Mouse (Mus musculus) hindbrain, embryonic 13.5 days (tissue): Measurements from ENCODE around the gene Ctdspl. TPM values are rescaled to one million over a fixed set of nuclear protein-coding genes. Genes with fewer than 3 reads are reported as not detected.
A peak's percentile ranks its signal among the peaks of the same experiment; 100 is the strongest.

ENCODE experiments used
- ATAC-seq: fragments of 200-750 bp; cut with Nextera tagmentation; 2 replicates; pipeline ENCODE4 v1.8.0; 2017; ENCODE audit warnings: moderate TSS enrichment; ENCODE audit not compliant: low FRiP score
- H3K27ac ChIP-seq: fragments of 300-500 bp; sonication (generic); 2 replicates; pipeline ENCODE4 v1.5.1; 2015; ENCODE audit warnings: inconsistent platforms, mild to moderate bottlenecking, moderate library complexity
- H3K27me3 ChIP-seq: fragments of 300-500 bp; sonication (generic); 2 replicates; pipeline ENCODE4 v1.6.1; 2015; ENCODE audit warnings: mild to moderate bottlenecking, inconsistent platforms
- H3K36me3 ChIP-seq: fragments of 300-500 bp; sonication (generic); 2 replicates; pipeline ENCODE4 v1.6.1; 2015; ENCODE audit warnings: mild to moderate bottlenecking, inconsistent platforms
- H3K4me1 ChIP-seq: fragments of 300-500 bp; sonication (generic); replicated peaks from 2 replicates; pipeline ENCODE4 v1.6.1; 2015; ENCODE audit warnings: inconsistent platforms
- H3K4me2 ChIP-seq: fragments of 300-500 bp; sonication (generic); 2 replicates; pipeline ENCODE4 v1.6.1; 2015; ENCODE audit warnings: inconsistent platforms, mild to moderate bottlenecking, moderate library complexity
- H3K4me3 ChIP-seq: fragments of 300-500 bp; sonication (generic); 2 replicates; pipeline ENCODE4 v1.5.1; 2015; ENCODE audit warnings: mild to moderate bottlenecking, inconsistent platforms
- H3K9ac ChIP-seq: fragments of 300-500 bp; sonication (generic); 2 replicates; pipeline ENCODE4 v1.6.1; 2015; ENCODE audit warnings: mild to moderate bottlenecking, inconsistent platforms
- H3K9me3 ChIP-seq: fragments of 300-500 bp; sonication (generic); 2 replicates; pipeline ENCODE4 v1.6.1; 2016; ENCODE audit warnings: inconsistent platforms
- WGBS: fragments of 180-500 bp; shearing (Covaris S2); methylation state at CpG from one replicate; pipeline ENCODE4 v1.1.7; 2015; 5-methylcytosine and 5-hydroxymethylcytosine counted together
- polyA plus RNA-seq: library from polyadenylated mRNA; unstranded; fragments of >200 nt; fragmentation: Nextera tagmentation; extraction: Ambion mirVana; gene quantifications from 2 replicates; pipeline ENCODE4 v1.2.1, GENCODE M21; 2015

Gene Ctdspl
- polyA plus RNA-seq, 1 experiment from 2014 or later, result 7.3 TPM

DNA sequence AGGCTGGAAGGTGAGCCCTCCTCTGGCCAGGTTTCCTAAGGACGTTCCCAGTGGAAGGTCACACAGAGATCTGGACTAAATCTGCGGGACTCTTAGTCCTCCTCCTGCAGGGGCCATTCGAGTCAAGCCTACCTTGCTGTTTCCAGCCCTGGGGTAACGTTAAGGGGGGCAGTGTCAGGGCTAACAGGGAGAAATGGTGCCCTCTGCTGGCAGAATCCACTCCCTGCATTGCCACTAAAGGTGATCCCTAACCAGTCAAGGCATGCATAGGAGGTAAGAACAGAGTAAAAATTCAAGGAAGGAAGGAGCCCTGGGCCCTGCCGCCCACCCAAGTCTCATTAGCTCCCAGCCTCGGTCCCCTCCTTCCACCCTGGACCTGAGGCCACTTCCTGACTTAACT is 141.3 kb downstream of the Ctdspl start:
- Histone ChIP-seq H3K9ac (no peak overlapping the region), H3K27ac (no peak overlapping the region), H3K36me3 (peaks cover 15% of the 10 kb centered on the region), H3K4me3 (no peak overlapping the region), H3K4me2 (no peak overlapping the region), H3K9me3 (no peaks in the 10 kb centered on the region), H3K27me3 (0 out of 2 replicates have a peak, but pooled peaks cover 2% of the 10 kb centered on the region), H3K4me1 (no peaks in the 10 kb centered on the region)
- 9% methylated on average over 6 of the region's 6 CpGs for WGBS
- ATAC-seq, result peak; percentile 54; the same call in 1 of the 2 replicates

DNA sequence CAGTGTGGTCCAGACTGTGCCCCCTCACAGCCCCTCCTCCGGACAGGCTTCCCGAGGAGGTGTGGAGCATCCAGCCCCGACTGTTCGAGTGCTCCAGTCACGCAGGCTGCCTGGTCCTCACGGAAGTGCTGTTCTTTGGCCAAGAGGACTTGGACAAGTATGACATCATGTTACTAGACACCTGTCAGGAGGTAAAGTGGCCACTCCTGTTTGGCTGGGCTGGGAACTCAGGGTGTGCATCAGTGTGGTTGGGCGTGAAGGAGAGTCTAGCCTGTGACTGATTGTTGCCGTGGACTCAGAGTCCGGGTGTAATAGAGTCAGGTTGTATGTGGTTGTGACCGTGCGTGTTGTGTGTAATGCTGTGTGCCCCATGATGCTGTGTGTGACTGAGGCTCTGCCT is 142.0 kb downstream of the Ctdspl start:
- no peak; the same call in 1 of the 2 replicates for ATAC-seq
- Histone ChIP-seq H3K4me2 (no peak overlapping the region), H3K4me1 (no peaks in the 10 kb centered on the region), H3K36me3 (peaks cover 20% of the 10 kb centered on the region), H3K9me3 (no peaks in the 10 kb centered on the region), H3K27me3 (no peaks in the 10 kb centered on the region), H3K4me3 (no peak overlapping the region), H3K9ac (no peak overlapping the region), H3K27ac (no peak overlapping the region)
- 90% methylated on average over 11 of the region's 11 CpGs for WGBS

DNA sequence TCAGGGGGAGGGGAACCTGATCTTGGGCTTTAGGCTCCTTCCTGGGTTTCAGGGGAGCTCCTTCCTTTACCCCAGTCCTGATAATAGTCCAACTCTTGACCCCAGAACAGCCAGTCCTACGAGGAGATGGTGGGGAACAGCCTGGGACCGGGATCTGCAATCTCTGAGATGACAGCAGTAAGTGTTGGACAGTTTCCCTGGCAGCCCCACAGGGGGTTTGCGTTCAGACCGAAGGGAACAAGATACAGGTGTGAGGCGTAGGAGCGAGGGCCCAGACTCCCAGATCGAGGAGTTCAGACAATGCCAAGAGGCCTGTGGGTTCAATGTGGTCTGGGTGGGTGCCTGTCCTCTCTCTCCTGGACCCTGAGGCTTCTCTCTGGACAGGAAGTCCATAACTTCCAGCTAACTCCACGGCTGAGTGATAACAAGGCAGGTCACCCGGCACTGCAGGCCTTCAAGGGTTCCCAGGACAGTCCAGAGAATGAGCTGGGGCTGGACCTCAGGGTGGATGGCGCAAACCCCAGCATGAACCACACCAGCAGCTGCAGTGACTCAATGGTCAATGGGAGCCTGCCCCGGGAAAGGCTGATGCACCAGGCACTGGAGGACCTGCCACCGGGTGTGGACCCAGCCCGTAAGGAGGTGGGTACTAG is 144.0 kb downstream of the Ctdspl start:
- Histone ChIP-seq H3K36me3 (peaks cover 41% of the 10 kb centered on the region), H3K4me3 (no peak overlapping the region), H3K27ac (no peak overlapping the region), H3K4me2 (no peak overlapping the region), H3K27me3 (no peaks in the 10 kb centered on the region), H3K4me1 (no peaks in the 10 kb centered on the region), H3K9ac (no peak overlapping the region), H3K9me3 (no peaks in the 10 kb centered on the region)
- ATAC-seq, result no peak
- 88% methylated on average over 13 of the region's 13 CpGs for WGBS

DNA sequence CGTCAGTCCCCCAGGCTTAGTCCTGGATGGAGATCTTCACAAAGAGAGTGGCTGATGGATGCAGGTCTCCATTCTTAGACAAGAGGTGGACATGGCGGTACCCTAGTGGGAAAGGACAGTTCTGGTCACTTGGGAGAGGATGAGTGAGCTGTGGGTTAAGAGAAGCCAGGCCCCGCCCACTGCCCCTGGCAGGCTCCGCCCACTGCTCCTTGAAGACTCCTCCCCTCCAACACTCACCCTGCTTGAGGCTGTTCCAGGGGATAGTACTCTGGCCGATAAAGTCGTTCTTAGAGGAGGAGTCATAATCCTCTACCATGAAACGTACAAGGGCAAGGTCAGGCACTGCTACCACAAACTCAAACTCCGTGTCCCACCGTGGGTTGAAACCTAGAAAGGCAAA is 145.5 kb downstream of the Ctdspl start:
- no peaks in the 10 kb centered on the region for H3K27me3 ChIP-seq
- no peak overlapping the region for H3K4me2 ChIP-seq
- H3K4me3 ChIP-seq, result no peak overlapping the region
- no peak overlapping the region for H3K27ac ChIP-seq
- H3K9ac ChIP-seq, result no peak overlapping the region
- no peaks in the 10 kb centered on the region for H3K9me3 ChIP-seq
- no peaks in the 10 kb centered on the region for H3K4me1 ChIP-seq
- no peak for ATAC-seq
- H3K36me3 ChIP-seq, result peaks cover 55% of the 10 kb centered on the region
- 85% methylated on average over 9 of the region's 9 CpGs for WGBS

DNA sequence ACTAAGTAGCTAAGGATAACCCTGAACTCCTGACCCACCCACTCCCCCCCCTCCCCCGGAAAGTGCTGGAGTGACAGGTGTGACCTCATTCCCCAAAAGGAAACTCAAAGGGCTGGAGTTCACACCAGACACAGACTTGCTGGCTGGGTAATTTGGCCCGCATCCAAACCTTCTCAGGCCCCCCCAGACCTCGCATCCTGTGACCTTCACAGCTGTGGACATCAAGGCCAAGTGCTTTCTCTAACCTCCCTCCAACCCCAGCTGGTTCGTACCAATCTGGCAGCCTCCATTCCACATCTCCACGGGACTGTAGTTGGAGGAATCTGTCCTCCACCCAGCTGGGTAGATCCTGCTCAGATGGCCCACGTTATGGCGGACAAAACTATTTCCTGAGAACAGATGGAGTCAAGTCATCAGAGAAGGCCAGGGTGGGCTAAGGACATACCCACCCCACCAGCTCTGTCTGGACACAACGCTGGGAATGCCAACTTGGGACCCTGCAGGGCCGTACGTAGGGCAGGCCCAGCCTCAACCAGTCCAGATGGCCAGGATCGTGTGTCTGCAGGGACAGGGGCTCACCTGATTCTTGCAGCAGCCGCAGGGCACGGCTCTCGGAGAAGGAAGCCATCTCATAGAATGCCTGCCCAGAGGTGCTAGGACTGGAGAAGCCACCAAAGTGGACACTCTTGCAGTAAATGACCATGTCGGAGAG is 147.1 kb downstream of the Ctdspl start:
- H3K27me3 ChIP-seq, result no peaks in the 10 kb centered on the region
- H3K4me2 ChIP-seq, result no peak overlapping the region
- ATAC-seq, result no peak
- no peak overlapping the region for H3K27ac ChIP-seq
- no peak overlapping the region for H3K9ac ChIP-seq
- H3K36me3 ChIP-seq, result peaks cover 58% of the 10 kb centered on the region
- no peaks in the 10 kb centered on the region for H3K9me3 ChIP-seq
- 82% methylated on average over 15 of the region's 15 CpGs for WGBS
- no peaks in the 10 kb centered on the region for H3K4me1 ChIP-seq
- H3K4me3 ChIP-seq, result no peak overlapping the region

DNA sequence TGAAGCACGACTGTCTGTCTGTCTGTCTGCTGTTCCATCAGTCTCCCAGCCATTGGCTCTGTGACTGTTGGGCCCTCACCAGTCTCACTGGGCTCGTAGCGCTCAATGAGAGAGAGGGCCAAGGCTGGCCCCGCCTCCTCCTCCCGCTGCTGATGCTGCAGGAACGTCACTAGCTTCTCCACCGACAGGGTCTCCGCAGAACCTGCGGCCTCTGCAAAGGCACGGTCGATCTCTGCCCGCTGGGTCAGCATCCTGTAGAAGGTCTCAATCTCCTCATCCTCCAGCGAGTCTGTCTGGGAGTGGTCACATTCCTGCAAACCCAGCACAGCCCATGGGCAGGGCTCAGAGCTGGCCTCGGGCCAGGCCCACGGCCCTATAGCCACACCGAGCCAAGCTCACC is 149.4 kb downstream of the Ctdspl start:
- 75% methylated on average over 16 of the region's 16 CpGs for WGBS
- Histone ChIP-seq H3K36me3 (peaks cover 71% of the 10 kb centered on the region), H3K9me3 (no peaks in the 10 kb centered on the region), H3K4me2 (no peak overlapping the region), H3K9ac (no peak overlapping the region), H3K27ac (no peak overlapping the region), H3K27me3 (no peaks in the 10 kb centered on the region), H3K4me1 (no peaks in the 10 kb centered on the region), H3K4me3 (no peak overlapping the region)
- ATAC-seq, result no peak

DNA sequence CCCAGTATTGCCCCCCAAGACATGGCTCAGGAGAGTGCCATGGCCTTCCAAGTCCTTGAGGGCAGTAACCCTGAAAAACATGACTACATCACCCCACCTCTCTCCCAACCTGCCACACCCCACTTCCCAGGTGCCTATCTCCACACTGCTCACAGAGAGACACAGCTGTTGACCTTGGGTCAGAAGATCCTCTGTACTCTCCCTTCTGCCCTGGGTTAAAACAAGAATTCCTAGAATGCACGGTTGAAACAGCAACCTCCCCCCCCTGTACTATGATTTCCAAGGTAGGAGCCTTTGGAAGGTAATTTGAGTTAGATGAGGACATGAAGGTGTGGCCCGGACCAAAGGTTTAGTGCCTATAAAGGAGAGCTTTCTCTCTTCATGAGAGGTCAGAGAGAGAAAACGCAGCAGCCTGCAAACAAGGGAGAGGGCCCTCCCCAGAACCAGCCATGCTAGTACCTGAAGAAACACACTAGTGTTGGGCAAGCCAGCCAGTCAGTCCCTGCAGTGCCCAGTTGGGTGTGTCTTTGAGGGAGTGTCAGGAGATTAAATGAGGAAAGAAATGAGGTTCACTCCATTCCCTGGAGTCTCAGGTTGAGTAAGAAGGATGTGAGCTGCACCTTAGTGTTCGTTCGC is 153.9 kb downstream of the Ctdspl start:
- Histone ChIP-seq H3K4me2 (no peak overlapping the region), H3K36me3 (peaks cover 43% of the 10 kb centered on the region), H3K9me3 (no peaks in the 10 kb centered on the region), H3K9ac (no peak overlapping the region), H3K27ac (no peak overlapping the region), H3K4me3 (no peak overlapping the region), H3K4me1 (peaks cover 22% of the 10 kb centered on the region), H3K27me3 (no peaks in the 10 kb centered on the region)
- 84% methylated on average over 5 of the region's 5 CpGs for WGBS
- no peak for ATAC-seq

DNA sequence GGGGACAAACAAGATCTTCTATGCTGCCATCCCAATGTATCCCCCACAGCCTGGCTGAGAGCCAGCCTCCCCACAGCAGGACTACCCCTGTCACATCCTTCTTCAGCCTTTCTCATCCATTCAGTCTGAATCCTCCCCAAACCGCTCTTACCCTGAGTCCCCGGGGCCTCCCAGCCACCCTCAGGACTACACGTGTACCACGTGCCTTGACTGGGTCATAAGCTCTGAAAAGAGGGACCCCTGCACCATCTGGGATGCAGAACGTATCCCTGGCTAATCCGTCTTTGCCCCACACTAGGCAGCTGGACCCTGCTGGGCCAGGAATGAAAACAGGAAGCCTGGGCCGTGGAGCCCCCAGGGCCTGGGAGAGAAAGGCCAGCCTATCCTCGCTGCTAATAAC is 155.8 kb downstream of the Ctdspl start:
- Histone ChIP-seq H3K4me1 (peaks cover 29% of the 10 kb centered on the region), H3K27me3 (no peaks in the 10 kb centered on the region), H3K27ac (peak overlapping the region; percentile 71), H3K4me2 (no peak overlapping the region), H3K36me3 (peaks cover 26% of the 10 kb centered on the region), H3K9ac (peak overlapping the region; percentile 59), H3K9me3 (no peaks in the 10 kb centered on the region), H3K4me3 (no peak overlapping the region)
- 2% methylated on average over 8 of the region's 8 CpGs for WGBS
- peak; percentile 85 for ATAC-seq

DNA sequence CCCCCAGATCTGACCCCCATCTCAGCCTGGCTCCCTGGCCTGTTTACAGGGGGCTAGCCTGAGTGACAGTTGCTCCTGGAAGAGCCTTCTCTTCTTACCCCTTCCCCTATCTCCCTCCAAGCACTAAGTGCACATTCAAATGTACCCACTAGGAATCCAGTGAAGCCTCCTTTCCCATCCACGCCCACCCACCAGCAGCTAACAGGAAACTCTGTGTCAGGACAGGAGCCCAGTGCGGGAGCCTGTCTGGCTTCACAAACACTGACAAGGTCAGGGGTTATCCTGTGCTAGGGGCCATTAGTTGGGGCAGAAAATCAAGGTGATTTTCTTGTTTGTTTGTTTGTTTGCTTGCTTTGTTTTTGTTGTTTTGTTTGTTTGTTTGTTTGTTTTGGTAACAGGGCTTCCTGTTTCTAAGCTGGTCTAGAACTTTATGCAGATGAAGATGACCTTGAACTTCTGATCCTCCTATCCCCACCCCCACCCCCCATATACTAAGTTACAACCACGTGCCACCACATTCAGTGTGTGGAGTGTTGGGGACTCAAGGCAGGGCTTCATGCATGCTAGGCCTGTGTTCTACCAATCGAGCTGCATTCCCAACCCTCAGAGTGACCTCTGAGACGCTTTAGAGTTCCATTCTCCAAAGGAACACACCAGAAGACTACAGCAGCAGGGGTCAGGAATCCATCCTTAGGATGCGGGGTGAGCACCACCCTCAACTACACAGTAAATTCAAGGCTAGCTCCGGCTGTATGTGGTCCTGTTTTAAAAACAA is 156.6 kb downstream of the Ctdspl start:
- peaks cover 26% of the 10 kb centered on the region for H3K36me3 ChIP-seq
- peaks cover 36% of the 10 kb centered on the region for H3K4me1 ChIP-seq
- no peak overlapping the region for H3K4me3 ChIP-seq
- H3K4me2 ChIP-seq, result no peak overlapping the region
- H3K27me3 ChIP-seq, result 0 out of 2 replicates have a peak, but pooled peaks cover 3% of the 10 kb centered on the region
- peak overlapping the region; percentile 71 for H3K27ac ChIP-seq
- no peak overlapping the region for H3K9ac ChIP-seq
- H3K9me3 ChIP-seq, result no peaks in the 10 kb centered on the region
- ATAC-seq, result peak; percentile 12; the same call in 1 of the 2 replicates
- 69% methylated on average over 7 of the region's 7 CpGs for WGBS

DNA sequence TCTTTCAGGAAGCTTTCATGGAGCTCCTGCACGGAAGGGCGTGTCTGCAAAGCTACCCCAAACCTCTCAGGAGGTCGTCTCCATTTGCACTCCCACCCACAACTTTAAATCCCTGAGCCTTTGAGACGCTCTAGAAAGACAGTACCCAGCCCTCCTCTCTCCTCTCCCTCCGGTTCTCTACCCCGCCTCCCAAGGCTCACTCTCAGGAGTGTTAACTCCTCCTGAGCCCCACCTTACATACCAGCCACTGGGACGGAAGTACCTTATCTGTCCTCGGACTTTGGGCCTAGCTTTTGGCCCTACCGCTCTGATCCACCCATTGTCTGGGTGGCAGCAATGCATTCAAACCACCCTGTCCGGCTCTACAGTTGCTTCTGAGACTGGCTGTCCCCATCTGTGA is 157.7 kb downstream of the Ctdspl start:
- ATAC-seq, result no peak
- Histone ChIP-seq H3K4me2 (no peak overlapping the region), H3K27me3 (0 out of 2 replicates have a peak, but pooled peaks cover 10% of the 10 kb centered on the region), H3K4me3 (no peak overlapping the region), H3K9ac (no peak overlapping the region), H3K9me3 (no peaks in the 10 kb centered on the region), H3K4me1 (peaks cover 45% of the 10 kb centered on the region), H3K36me3 (peaks cover 19% of the 10 kb centered on the region), H3K27ac (no peak overlapping the region)
- 87% methylated on average over 10 of the region's 10 CpGs for WGBS

DNA sequence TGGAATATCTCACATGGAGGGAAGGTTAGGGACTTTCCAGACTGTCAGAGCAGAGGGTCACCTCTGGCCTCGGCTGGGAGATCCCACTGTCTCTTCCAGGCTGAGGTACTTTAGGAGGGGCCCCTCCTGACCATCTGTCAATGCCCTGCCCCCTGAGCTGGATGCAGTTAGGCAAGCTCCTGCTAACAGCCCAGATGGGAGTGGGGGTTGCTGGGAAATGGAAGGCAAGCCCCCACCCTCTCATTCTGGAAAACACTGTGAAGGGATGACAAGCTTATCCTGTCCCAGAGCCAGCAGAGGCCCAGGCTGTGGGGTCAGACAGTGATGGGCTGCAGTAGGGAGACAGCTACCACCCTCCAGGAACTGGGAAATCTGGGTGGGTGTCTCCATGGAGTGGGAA is 160.2 kb downstream of the Ctdspl start:
- H3K27me3 ChIP-seq, result peaks cover 16% of the 10 kb centered on the region
- WGBS, result 17% methylated on average over 1 of the region's 1 CpGs
- H3K9ac ChIP-seq, result 0 out of 2 replicates have a peak overlapping the region, but pooled peaks have one; percentile 9
- no peak overlapping the region for H3K4me3 ChIP-seq
- no peak for ATAC-seq
- H3K4me1 ChIP-seq, result peaks cover 56% of the 10 kb centered on the region
- no peak overlapping the region for H3K4me2 ChIP-seq
- H3K9me3 ChIP-seq, result no peaks in the 10 kb centered on the region
- H3K36me3 ChIP-seq, result peaks cover 5% of the 10 kb centered on the region; the same call in 1 of the 2 replicates
- H3K27ac ChIP-seq, result no peak overlapping the region

DNA sequence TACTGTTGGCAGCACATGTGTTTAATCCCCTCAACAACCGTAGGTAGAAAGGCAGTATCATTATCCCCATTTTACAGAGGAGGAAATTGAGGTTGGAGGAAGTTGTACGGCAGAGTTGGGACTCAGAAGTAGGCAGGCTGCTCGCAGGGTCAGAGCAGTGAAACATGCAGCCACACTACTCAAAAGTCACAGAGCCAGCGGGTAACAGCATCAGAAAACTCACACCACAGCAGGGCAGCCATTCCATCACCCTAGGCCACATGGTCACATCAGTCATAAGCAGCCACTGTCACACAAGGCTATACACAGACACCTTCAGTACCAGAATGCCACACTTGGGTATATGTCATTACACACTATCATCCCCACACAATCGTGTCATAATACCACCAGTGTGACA is 161.1 kb downstream of the Ctdspl start:
- Histone ChIP-seq H3K27ac (no peak overlapping the region), H3K36me3 (peaks cover 5% of the 10 kb centered on the region; the same call in 1 of the 2 replicates), H3K4me2 (no peak overlapping the region)

More for the DNA sequence above, 161.1 kb downstream of the Ctdspl start:
- no peaks in the 10 kb centered on the region for H3K9me3 ChIP-seq
- WGBS, result 89% methylated on average over 5 of the region's 5 CpGs
- peaks cover 24% of the 10 kb centered on the region for H3K27me3 ChIP-seq
- H3K9ac ChIP-seq, result no peak overlapping the region
- peaks cover 56% of the 10 kb centered on the region for H3K4me1 ChIP-seq
- ATAC-seq, result no peak
- H3K4me3 ChIP-seq, result no peak overlapping the region
